Mouse (Mus musculus): ENCODE data around the gene Gja3. TPM values are rescaled to one million over a fixed set of nuclear protein-coding genes. Genes with fewer than 3 reads are reported as not detected.

Gja3 gene
- polyA plus RNA-seq (2015; fragmentation: Nextera tagmentation; extraction: Ambion mirVana) = 0.35 and 0.38 TPM in 2 replicates

DNA sequence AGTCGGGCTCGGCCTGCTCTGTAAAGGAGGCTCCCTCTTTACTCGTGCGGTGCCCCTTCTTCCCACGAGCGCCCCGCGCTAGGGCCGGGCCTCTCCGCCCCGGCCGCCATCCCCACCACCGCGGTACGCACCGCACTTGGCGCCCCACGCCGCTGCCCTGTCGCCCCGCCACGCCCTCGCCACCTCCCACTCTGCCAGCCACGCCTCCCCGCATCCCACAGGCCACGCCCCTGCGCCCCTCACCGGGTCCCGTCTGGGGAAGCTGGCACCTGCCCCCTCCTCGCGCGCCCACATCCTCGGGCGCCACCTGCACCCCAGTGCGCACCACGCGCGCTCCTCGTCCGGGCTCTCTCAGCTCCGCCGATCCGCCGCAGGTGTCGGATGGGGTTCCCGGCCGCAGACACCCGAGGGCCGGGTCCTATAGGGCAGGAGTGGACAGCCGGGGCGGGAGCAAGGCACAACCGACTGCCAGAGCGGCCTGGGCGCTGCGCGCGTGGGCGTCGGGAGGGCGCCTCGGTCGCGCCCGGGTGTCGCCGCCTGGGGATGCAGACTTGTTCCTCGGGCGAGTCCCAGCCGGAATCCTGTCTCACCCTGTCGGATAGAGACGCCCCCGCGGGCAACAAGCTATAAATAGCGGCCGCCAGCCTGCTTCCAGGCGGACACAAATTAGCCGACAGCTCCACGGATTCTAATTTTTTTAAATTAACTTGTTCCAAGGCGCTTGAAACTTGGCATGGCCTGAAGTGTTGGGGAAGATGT, at the start of gene Gja3:
TSS of gene Gja3 (minus strand) at position 538 of the 759 bp plus-strand sequence.
- Histone ChIP-seq H3K4me1 (replicated peaks) (peaks cover 8% of the 10 kb centered on the region; the same call in 1 of the 2 replicates), H3K27me3 (peaks cover 54% of the 10 kb centered on the region), H3K36me3 (replicated peaks) (no peaks in the 10 kb centered on the region), H3K9ac (no peak within 1 kb of the TSS), H3K4me2 (peak within 1 kb of the TSS; percentile 60), H3K4me3 (replicated peaks) (peak within 1 kb of the TSS; percentile 41), H3K9me3 (replicated peaks) (no peaks in the 10 kb centered on the region), H3K27ac (replicated peaks) (no peak within 1 kb of the TSS)
- no peak for ATAC-seq (ENCODE audit: insufficient read depth)
- 1% methylated on average over 78 of the region's 79 CpGs for WGBS (ENCODE audit: insufficient replicate concordance)

DNA sequence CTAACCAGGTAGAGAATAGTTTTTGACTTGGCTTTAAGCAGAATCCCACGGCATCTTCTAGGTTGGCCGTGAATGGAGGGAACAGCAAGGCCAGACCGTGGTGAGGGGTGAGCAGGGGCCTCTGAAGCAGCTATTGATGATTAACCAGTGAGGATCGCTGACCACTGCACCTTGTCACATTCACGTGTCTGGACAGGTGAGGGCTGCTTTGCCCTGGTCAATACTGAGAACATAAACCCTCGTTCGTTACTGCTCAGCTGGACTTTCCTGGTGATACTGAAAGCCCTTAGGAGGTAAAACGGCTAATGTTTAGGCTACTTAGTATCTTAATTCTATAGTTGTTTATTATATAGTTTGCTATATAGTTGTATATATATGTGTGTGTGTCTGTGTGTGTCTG, 49.2 kb upstream of the Gja3 start:
- H3K27me3 ChIP-seq = peaks cover 80% of the 10 kb centered on the region
- H3K4me3 ChIP-seq (replicated peaks) = no peak overlapping the region
- H3K27ac ChIP-seq (replicated peaks) = no peak overlapping the region
- no peaks in the 10 kb centered on the region for H3K36me3 ChIP-seq (replicated peaks)
- H3K9me3 ChIP-seq (replicated peaks) = no peaks in the 10 kb centered on the region
- H3K4me1 ChIP-seq (replicated peaks) = no peaks in the 10 kb centered on the region
- no peak overlapping the region for H3K4me2 ChIP-seq
- no peak overlapping the region for H3K9ac ChIP-seq
- ATAC-seq (ENCODE audit: insufficient read depth) = no peak
- 59% methylated on average over 8 of the region's 8 CpGs for WGBS (ENCODE audit: insufficient replicate concordance)

- Histone ChIP-seq H3K4me1 (replicated peaks) (no peaks in the 10 kb centered on the region), H3K9ac (no peak overlapping the region), H3K4me3 (replicated peaks) (no peak overlapping the region), H3K9me3 (replicated peaks) (no peaks in the 10 kb centered on the region), H3K36me3 (replicated peaks) (no peaks in the 10 kb centered on the region), H3K27me3 (peaks cover 72% of the 10 kb centered on the region), H3K4me2 (no peak overlapping the region), H3K27ac (replicated peaks) (no peak overlapping the region)
- 35% methylated on average over 11 of the region's 11 CpGs for WGBS (ENCODE audit: insufficient replicate concordance)
- no peak for ATAC-seq (ENCODE audit: insufficient read depth)
Measured at GRCm38 (mm10) chr14:57105721-57106120, 47.8 kb upstream of the Gja3 start.

DNA sequence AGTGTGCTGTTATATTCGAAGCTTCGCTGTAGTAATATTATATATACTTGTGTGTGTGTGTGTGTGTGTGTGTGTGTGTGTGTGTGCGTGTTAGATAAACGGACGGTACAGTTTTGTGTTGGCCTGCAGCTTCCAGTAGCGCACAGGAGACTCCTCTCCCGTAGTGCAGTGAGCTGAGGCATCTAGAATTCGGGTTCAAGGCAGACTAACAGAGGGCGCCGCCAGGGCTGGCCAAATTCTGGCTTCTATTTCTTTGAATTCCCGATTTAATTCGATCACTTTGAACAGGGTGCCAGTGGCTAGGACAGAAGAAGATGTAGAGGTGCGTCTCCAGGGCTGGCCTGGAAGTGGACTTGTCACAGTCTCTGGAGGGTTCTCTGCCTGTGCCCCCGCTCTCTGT, 47.2 kb upstream of the Gja3 start:
- H3K27me3 ChIP-seq = peaks cover 69% of the 10 kb centered on the region

DNA sequence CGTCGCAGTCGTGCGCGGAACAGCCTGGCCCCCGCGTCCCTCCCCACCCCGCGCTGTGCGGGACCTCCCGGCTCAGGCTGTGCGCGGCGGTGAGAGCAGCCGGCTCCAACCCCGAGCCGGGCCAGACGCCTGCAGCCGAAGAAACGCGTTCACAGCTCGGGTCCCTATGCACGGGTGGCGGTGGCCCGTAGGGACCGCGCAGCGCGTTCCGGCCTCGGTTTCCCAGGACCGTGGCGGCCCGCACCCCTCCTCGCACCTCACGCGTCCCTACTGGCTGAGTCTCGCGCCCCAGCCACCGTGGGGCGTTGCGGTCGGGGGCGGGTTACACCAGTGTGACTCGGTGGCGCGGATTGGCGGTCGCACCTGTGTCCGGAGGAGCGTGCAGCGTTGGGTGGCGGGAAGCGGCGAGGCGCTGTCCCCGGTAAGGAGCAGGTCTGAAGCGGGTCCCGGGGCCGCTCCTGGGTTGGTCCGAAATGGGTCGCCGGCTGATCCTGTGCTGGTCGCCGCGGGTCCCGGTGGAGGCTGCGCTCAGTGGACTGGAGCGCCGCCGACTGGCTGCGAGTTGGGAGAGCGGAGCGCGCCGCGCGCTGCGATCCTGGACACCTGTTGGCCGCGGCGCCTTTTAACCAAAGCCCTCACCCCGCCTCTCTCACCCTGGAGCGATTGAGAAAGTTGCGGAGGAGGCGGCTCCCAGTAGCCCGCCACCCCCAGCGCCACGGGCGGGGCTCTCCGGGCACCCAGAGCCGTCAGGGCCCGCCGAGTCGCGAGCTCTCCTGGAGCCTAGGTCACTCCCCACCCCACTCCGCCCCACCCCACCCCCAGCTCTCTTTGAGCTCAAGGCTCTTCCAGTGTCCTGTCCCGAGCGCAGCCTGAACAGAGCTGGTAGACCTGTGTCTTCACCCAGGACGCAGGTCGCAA, 46.5 kb upstream of the Gja3 start, which contains the start of gene Gjb2:
TSS of gene Gjb2 (minus strand) at position 597 of the 918 bp plus-strand sequence.
- under 1% methylated on average over 101 of the region's 101 CpGs for WGBS (ENCODE audit: insufficient replicate concordance)
- Histone ChIP-seq H3K27ac (replicated peaks) (peak within 1 kb of the TSS; percentile 62), H3K4me3 (replicated peaks) (peak within 1 kb of the TSS; percentile 60), H3K9ac (peak within 1 kb of the TSS; percentile 56), H3K4me1 (replicated peaks) (no peaks in the 10 kb centered on the region), H3K4me2 (peak within 1 kb of the TSS; percentile 77), H3K36me3 (replicated peaks) (no peaks in the 10 kb centered on the region), H3K27me3 (peaks cover 63% of the 10 kb centered on the region), H3K9me3 (replicated peaks) (no peaks in the 10 kb centered on the region)
- ATAC-seq (ENCODE audit: insufficient read depth) = peak; percentile 78

More for the DNA sequence above, 47.2 kb upstream of the Gja3 start:
- Histone ChIP-seq H3K4me2 (peak overlapping the region; percentile 77), H3K4me1 (replicated peaks) (no peaks in the 10 kb centered on the region), H3K9me3 (replicated peaks) (no peaks in the 10 kb centered on the region), H3K27ac (replicated peaks) (no peak overlapping the region), H3K36me3 (replicated peaks) (no peaks in the 10 kb centered on the region), H3K4me3 (replicated peaks) (0 out of 2 replicates have a peak overlapping the region, but pooled peaks have one; percentile 60), H3K9ac (no peak overlapping the region)
- no peak for ATAC-seq (ENCODE audit: insufficient read depth)
- 12% methylated on average over 14 of the region's 14 CpGs for WGBS (ENCODE audit: insufficient replicate concordance)

DNA sequence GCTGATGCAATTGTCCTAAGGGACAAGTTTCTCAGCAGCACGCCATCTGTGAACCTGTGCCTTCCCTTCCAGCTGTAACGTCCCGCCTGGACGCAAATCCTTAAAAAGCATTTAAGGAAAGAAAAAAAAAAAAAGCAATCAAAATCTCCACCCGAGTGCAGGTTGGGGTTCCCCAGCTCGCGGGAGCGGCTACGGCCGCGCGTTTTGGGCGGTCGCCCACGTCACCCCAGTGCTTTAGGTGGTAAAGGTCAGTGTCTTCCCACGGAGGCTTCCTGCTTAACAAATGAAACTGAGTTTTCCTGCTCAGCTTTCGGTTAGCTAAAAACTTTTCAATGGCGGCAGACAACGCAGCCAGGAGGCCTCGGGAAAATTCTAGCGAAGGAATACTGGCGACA, 45.8 kb upstream of the Gja3 start:
- ATAC-seq (ENCODE audit: insufficient read depth) = no peak
- no peaks in the 10 kb centered on the region for H3K4me1 ChIP-seq (replicated peaks)
- peaks cover 63% of the 10 kb centered on the region for H3K27me3 ChIP-seq
- peak overlapping the region; percentile 60 for H3K4me3 ChIP-seq (replicated peaks)
- no peaks in the 10 kb centered on the region for H3K36me3 ChIP-seq (replicated peaks)
- 3% methylated on average over 22 of the region's 22 CpGs for WGBS (ENCODE audit: insufficient replicate concordance)
- no peaks in the 10 kb centered on the region for H3K9me3 ChIP-seq (replicated peaks)
- peak overlapping the region; percentile 56 for H3K9ac ChIP-seq
- H3K4me2 ChIP-seq = peak overlapping the region; percentile 77
- H3K27ac ChIP-seq (replicated peaks) = peak overlapping the region; percentile 62; the same call in 1 of the 2 replicates

GRCm38 (mm10) chr14:57103121-57103520, 45.2 kb upstream of the Gja3 start:
- H3K4me1 ChIP-seq (replicated peaks) = no peaks in the 10 kb centered on the region
- H3K27ac ChIP-seq (replicated peaks) = no peak overlapping the region
- H3K4me3 ChIP-seq (replicated peaks) = peak overlapping the region; percentile 60
- H3K27me3 ChIP-seq = peaks cover 63% of the 10 kb centered on the region
- peak overlapping the region; percentile 77 for H3K4me2 ChIP-seq
- 49% methylated on average over 6 of the region's 6 CpGs for WGBS (ENCODE audit: insufficient replicate concordance)
- H3K9ac ChIP-seq = 0 out of 2 replicates have a peak overlapping the region, but pooled peaks have one; percentile 56
- H3K9me3 ChIP-seq (replicated peaks) = no peaks in the 10 kb centered on the region
- ATAC-seq (ENCODE audit: insufficient read depth) = no peak
- no peaks in the 10 kb centered on the region for H3K36me3 ChIP-seq (replicated peaks)

- no peaks in the 10 kb centered on the region for H3K9me3 ChIP-seq (replicated peaks)
- ATAC-seq (ENCODE audit: insufficient read depth) = no peak
- H3K4me2 ChIP-seq = peak overlapping the region; percentile 77
- H3K36me3 ChIP-seq (replicated peaks) = no peaks in the 10 kb centered on the region
- 65% methylated on average over 7 of the region's 7 CpGs for WGBS (ENCODE audit: insufficient replicate concordance)
- peaks cover 5% of the 10 kb centered on the region; the same call in 1 of the 2 replicates for H3K4me1 ChIP-seq (replicated peaks)
- H3K27ac ChIP-seq (replicated peaks) = no peak overlapping the region; the same call in 1 of the 2 replicates
- no peak overlapping the region for H3K9ac ChIP-seq
- peaks cover 50% of the 10 kb centered on the region for H3K27me3 ChIP-seq
- H3K4me3 ChIP-seq (replicated peaks) = no peak overlapping the region
Measured at GRCm38 (mm10) chr14:57101623-57102022, 43.7 kb upstream of the Gja3 start.

DNA sequence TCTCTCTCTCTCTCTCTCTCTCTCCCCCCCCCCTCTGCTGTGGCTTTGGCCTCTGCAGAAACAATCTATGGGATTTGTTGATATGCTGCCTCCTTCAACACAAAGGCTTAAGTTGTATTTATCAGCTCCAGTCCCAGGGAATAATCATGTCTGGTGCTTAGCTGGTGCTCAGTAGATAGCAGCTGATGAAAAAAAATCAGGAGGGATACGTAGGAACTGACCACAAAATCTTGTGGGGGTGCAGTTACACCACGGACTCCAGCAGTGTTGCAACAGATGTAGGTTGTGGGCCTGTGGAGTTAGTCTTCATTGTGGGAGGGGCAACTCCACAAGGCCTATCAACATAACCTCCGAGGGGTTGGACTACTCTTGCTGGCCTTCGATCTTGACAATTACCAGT, 38.0 kb upstream of the Gja3 start:
- Histone ChIP-seq H3K9ac (no peak overlapping the region), H3K27ac (replicated peaks) (no peak overlapping the region), H3K4me3 (replicated peaks) (no peak overlapping the region), H3K27me3 (no peaks in the 10 kb centered on the region), H3K4me2 (no peak overlapping the region), H3K4me1 (replicated peaks) (peaks cover 23% of the 10 kb centered on the region), H3K9me3 (replicated peaks) (no peaks in the 10 kb centered on the region), H3K36me3 (replicated peaks) (no peaks in the 10 kb centered on the region)
- 7% methylated on average over 4 of the region's 4 CpGs for WGBS (ENCODE audit: insufficient replicate concordance)
- peak; percentile 61 for ATAC-seq (ENCODE audit: insufficient read depth)

DNA sequence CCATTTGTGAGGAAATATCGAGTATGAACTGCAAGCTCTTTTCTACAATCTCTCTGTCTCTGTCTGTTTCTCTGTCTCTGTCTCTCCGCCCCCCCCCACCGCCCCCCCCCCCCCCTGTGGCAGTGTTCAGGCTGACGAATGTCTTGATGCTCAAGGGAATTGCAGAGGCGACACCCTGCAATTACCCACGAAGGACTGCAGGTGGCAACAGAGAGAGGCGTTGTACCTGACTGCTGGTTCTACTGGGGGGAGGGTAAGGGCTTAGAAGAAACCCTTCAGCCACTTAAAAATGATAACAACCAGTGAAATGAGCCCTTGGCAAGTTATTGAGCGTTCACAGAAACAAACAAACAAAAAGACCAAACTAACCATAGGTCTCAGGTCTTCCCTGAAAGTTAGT, 35.1 kb upstream of the Gja3 start:
- Histone ChIP-seq H3K27me3 (no peaks in the 10 kb centered on the region), H3K4me3 (replicated peaks) (no peak overlapping the region), H3K4me1 (replicated peaks) (peaks cover 27% of the 10 kb centered on the region), H3K9me3 (replicated peaks) (no peaks in the 10 kb centered on the region), H3K27ac (replicated peaks) (no peak overlapping the region), H3K36me3 (replicated peaks) (no peaks in the 10 kb centered on the region), H3K4me2 (no peak overlapping the region), H3K9ac (no peak overlapping the region)
- no peak for ATAC-seq (ENCODE audit: insufficient read depth)
- 5% methylated on average over 8 of the region's 8 CpGs for WGBS (ENCODE audit: insufficient replicate concordance)

- WGBS (ENCODE audit: insufficient replicate concordance) = 47% methylated on average over 2 of the region's 2 CpGs
- Histone ChIP-seq H3K4me1 (replicated peaks) (peaks cover 7% of the 10 kb centered on the region; the same call in 1 of the 2 replicates), H3K27me3 (no peaks in the 10 kb centered on the region), H3K4me2 (no peak overlapping the region), H3K9ac (no peak overlapping the region), H3K36me3 (replicated peaks) (no peaks in the 10 kb centered on the region), H3K4me3 (replicated peaks) (no peak overlapping the region), H3K27ac (replicated peaks) (peak overlapping the region; percentile 79), H3K9me3 (replicated peaks) (no peaks in the 10 kb centered on the region)
- peak; percentile 53 for ATAC-seq (ENCODE audit: insufficient read depth)
Measured at GRCm38 (mm10) chr14:57090001-57090400, 32.1 kb upstream of the Gja3 start.

Data from liver, embryonic 15.5 days (tissue).